Mouse (Mus musculus): ENCODE measurements around the gene Kank4.

Gene Kank4

GRCm38 (mm10) chr4:98722454-98722853 is 94.9 kb downstream of the Kank4 start:
- in situ Hi-C loops (cut with MboI; ENCODE audit: unreplicated experiment in 2 of 2): loop anchor here in 1 of 2 experiments (25.0 kb wide), 1 partner anchor 385 kb away; no protein-coding TSS in a partner anchor

DNA sequence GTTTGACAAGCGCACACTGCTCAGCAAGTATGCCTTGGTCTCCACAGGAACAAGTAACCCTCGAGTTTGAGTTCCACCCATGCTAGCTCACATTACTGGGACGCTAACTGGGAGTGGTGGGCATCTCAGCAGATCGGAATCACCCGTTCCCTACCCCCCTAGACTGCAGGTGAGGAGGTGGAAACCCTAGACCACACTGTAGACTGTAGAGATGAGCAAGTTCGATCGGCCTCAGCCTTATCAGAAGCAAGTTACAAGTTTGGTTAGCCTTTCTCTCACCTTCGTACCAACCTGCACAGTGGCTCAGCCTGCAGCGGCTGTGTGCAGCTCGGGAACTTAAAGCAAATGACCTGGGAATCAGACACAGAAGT is 98.8 kb downstream of the Kank4 start:
- in situ Hi-C loops (cut with MboI; ENCODE audit: unreplicated experiment in 2 of 2): loop anchor here in 1 of 2 experiments (25.0 kb wide), 1 partner anchor 381 kb away; no protein-coding TSS in a partner anchor

DNA sequence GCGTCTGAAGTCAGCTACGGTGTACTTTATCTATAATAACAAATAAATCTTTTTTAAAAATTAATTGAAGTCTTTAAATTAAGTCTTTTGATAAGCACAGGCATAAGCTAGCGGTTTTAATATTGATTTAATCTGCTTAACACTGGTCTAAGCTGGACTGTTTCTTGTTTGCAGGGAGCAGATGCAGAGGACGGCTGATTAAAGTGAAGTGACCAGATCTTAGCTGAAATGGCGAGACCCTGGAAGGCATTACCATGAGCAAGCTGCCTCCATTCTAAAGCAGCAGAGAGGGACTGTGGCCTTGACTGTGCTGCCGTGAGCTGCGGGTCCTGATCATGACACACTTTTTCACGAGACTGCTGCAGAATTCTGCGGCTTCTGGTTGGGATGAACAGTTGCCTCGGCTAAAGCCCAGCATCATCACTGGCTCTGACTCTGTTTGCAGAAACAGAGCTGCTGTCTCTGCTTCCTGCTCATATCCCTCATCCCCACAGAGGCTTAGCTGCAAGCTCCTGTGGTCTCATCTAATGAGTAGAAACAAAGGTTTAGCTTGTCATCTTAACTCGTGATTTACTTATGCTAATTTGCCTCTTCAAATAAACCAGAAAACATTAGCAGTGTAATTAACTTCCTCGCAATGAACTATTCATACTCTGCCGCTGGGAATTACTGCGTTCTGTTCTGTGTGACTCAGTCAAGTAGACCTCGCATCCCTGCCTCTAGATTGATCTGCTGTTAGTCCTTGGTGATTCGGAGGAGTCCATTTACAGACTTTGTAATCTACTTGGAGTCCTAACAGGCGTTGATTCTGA is 99.4 kb downstream of the Kank4 start:
- in situ Hi-C loops (cut with MboI; ENCODE audit: unreplicated experiment in 2 of 2): loop anchor here in 1 of 2 experiments (25.0 kb wide), 1 partner anchor 381 kb away; no protein-coding TSS in a partner anchor

DNA sequence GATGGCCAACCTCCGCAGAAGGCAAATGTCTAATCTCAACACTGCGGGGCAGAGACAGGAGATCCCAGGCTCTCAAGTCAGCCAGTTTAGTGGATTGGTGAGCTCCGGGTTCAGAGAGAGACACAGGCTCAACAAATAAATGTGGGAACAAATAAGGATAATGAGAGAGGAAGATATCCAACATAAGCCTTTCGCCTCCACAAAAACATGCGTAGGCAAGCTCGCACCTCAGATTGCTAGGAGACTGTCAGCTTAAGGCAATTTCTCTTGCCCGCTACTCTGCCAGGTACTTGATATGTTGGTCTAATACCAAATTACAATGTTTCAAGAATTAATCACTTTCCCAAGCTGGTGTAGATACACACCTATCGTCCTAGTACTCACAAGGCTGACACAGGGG is 106.4 kb downstream of the Kank4 start:
- in situ Hi-C loops (cut with MboI; ENCODE audit: unreplicated experiment in 2 of 2): loop anchor here in 1 of 2 experiments (25.0 kb wide), 1 partner anchor 374 kb away; no protein-coding TSS in a partner anchor
